Mouse (Mus musculus) embryonic facial prominence, embryonic 11.5 days (tissue): ENCODE results near the gene Olfr448. TPM values are rescaled to one million over a fixed set of nuclear protein-coding genes. Genes with fewer than 3 reads are reported as not detected.

Experiments used
- polyA plus RNA-seq: library from polyadenylated mRNA; unstranded; fragments of >200 nt; fragmentation: Nextera tagmentation; extraction: Ambion mirVana; gene quantifications from 2 replicates; pipeline ENCODE4 v1.2.1, GENCODE M21; 2014

Olfr448 gene
- polyA plus RNA-seq, 1 experiment from 2014 or later: not detected

Other genes with a start within 250 kb of the Olfr448 start
- 1.9 and 2.5 TPM in 2 replicates for gene Tcaf2, start 245.2 kb upstream of the Olfr448 start, polyA plus RNA-seq
- gene Tcaf1, start 180.4 kb upstream of the Olfr448 start, polyA plus RNA-seq: 104 and 106 TPM in 2 replicates
- not detected in 2 replicates for gene Olfr453, start 151.1 kb upstream of the Olfr448 start, polyA plus RNA-seq
- gene Olfr38, start 134.0 kb upstream of the Olfr448 start, polyA plus RNA-seq: not detected in 2 replicates
- not detected in 2 replicates for gene Olfr452, start 105.3 kb upstream of the Olfr448 start, polyA plus RNA-seq
- not detected in 2 replicates for gene Olfr450, start 78.5 kb upstream of the Olfr448 start, polyA plus RNA-seq
- gene Olfr449, start 56.1 kb upstream of the Olfr448 start, polyA plus RNA-seq: not detected in 2 replicates
- not detected in 2 replicates for gene Olfr447, start 18.4 kb downstream of the Olfr448 start, polyA plus RNA-seq
- gene Olfr446, start 30.9 kb downstream of the Olfr448 start, polyA plus RNA-seq: not detected in 2 replicates
- not detected in 2 replicates for gene Olfr444, start 58.6 kb downstream of the Olfr448 start, polyA plus RNA-seq
- not detected in 2 replicates for gene Olfr441, start 215.9 kb downstream of the Olfr448 start, polyA plus RNA-seq